8 mouse cellular contexts compared by ENCODE assay signal in the genomic region with DNA sequence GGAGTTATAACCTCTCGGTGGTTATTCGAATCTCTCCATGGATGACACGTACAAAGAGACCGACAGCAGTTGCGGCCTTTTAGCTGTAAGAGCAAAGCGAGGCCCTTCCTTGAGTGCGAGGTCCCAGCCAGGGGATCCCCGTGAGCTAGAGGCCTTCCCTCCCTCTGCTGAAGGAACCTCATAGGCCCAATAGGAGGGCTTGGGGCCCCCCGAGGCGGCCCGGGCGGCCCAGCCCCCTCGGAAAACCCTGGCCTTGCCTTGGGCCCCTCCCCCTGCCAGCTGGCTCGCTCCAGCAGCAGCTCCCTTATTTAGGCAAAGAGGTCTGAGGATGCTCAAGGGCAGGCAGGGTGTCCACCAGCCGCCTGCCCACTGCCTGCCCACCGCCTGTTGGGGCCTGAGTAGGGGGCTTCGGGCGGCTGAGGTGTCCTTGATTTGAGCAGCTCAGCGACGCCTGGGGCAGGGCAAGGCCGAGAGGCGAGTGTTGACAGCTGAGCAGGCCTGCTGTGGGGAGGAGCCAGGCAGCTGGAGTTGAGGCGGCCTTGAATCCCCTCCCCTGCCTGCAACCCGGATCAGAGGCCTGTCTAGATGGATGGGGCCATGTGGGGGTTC. TPM values are rescaled to one million over a fixed set of nuclear protein-coding genes. Genes with fewer than 3 reads are reported as not detected.
A peak's percentile ranks its signal among the peaks of the same experiment; 100 is the strongest.
DNase-seq lines count a peak whose midpoint lies in the region; ATAC-seq and TF ChIP-seq lines count a peak whose summit lies in the region.

No protein-coding gene starts in this region.

- DNase-seq in CD4-positive, CD25-positive, alpha-beta regulatory T cell, adult 2 months (ENCODE audit: low read depth, low spot score), result peak; percentile 29
- DNase-seq in G1E (ENCODE audit: low spot score), result no peak
- peak; percentile 66 for DNase-seq in embryonic facial prominence, embryonic 11.5 days (ENCODE audit: low spot score)
- peak; percentile 43 for DNase-seq in heart, postnatal 25 days (ENCODE audit: low spot score)
- no peak for DNase-seq in liver, postnatal 0 days
- no peak for DNase-seq in frontal cortex, postnatal 10 days (ENCODE audit: low spot score in 2 of 2)

- H3K27ac ChIP-seq in embryonic facial prominence, embryonic 11.5 days (replicated peaks; ENCODE audit: low read depth, low read length), result peak overlapping the region; percentile 78
- no peak overlapping the region for H3K27ac ChIP-seq in liver, postnatal 0 days (ENCODE audit: low read depth)
- peak overlapping the region; percentile 96 for H3K27ac ChIP-seq in stomach, embryonic 16.5 days (ENCODE audit: low read length)

- peaks cover 3% of the 10 kb centered on the region for H3K36me3 ChIP-seq in G1E (replicated peaks)
- no peaks in the 10 kb centered on the region for H3K36me3 ChIP-seq in embryonic facial prominence, embryonic 11.5 days (replicated peaks; ENCODE audit: control insufficient read depth, insufficient read depth, low read depth, low read length)
- no peaks in the 10 kb centered on the region for H3K36me3 ChIP-seq in liver, postnatal 0 days (replicated peaks; ENCODE audit: insufficient read depth, low read length)
- no peaks in the 10 kb centered on the region for H3K36me3 ChIP-seq in stomach, embryonic 16.5 days (ENCODE audit: control insufficient read depth, insufficient read depth, low read length)

- TF ChIP-seq CTCF in G1E (IDR thresholded peaks at IDR 0.05; ENCODE audit: low read depth, low read length), result no peak
- TF ChIP-seq CTCF in liver, postnatal 0 days (IDR thresholded peaks at IDR 0.05; ENCODE audit: low read depth), result no peak

- intact Hi-C loops in heart, postnatal 25 days (cut with DNase I), result no loop called here

- peak overlapping the region; percentile 98 for H3K4me2 ChIP-seq in embryonic facial prominence, embryonic 11.5 days (ENCODE audit: low read depth, low read length)
- H3K4me2 ChIP-seq in liver, postnatal 0 days (ENCODE audit: low read depth, low read length), result 0 out of 2 replicates have a peak overlapping the region, but pooled peaks have one; percentile 82
- peak overlapping the region; percentile 94 for H3K4me2 ChIP-seq in stomach, embryonic 16.5 days (ENCODE audit: low read depth, low read length)

- H3K9ac ChIP-seq in embryonic facial prominence, embryonic 11.5 days (replicated peaks; ENCODE audit: low read length), result peak overlapping the region; percentile 25
- no peak overlapping the region for H3K9ac ChIP-seq in liver, postnatal 0 days (replicated peaks)
- peak overlapping the region; percentile 68 for H3K9ac ChIP-seq in stomach, embryonic 16.5 days (ENCODE audit: low read length)

- H3K4me3 ChIP-seq in G1E (ENCODE audit: low read depth, low read length), result peak overlapping the region; percentile 75; the same call in 1 of the 2 replicates
- H3K4me3 ChIP-seq in embryonic facial prominence, embryonic 11.5 days (ENCODE audit: low read depth, low read length), result peak overlapping the region; percentile 62
- no peak overlapping the region for H3K4me3 ChIP-seq in liver, postnatal 0 days (ENCODE audit: low read depth, low read length)
- peak overlapping the region; percentile 70 for H3K4me3 ChIP-seq in stomach, embryonic 16.5 days (replicated peaks; ENCODE audit: low read length)

- ATAC-seq in CD4-positive, CD25-positive, alpha-beta regulatory T cell, adult 4 months, result no peak
- no peak for ATAC-seq in G1E (ENCODE audit: extremely low read depth, insufficient number of reproducible peaks, low FRiP score, poor library complexity, severe bottlenecking)
- peak; percentile 74 for ATAC-seq in embryonic facial prominence, embryonic 11.5 days (replicated peaks; ENCODE audit: insufficient number of reproducible peaks, low FRiP score, low TSS enrichment, low read depth)
- no peak for ATAC-seq in liver, postnatal 0 days
- peak; percentile 80 for ATAC-seq in stomach, embryonic 16.5 days (ENCODE audit: insufficient read depth, low FRiP score)

- no peaks in the 10 kb centered on the region for H3K9me3 ChIP-seq in G1E (replicated peaks)
- H3K9me3 ChIP-seq in embryonic facial prominence, embryonic 11.5 days (replicated peaks; ENCODE audit: control insufficient read depth, low read length), result no peaks in the 10 kb centered on the region
- H3K9me3 ChIP-seq in liver, postnatal 0 days (ENCODE audit: low read length), result no peaks in the 10 kb centered on the region
- H3K9me3 ChIP-seq in stomach, embryonic 16.5 days (replicated peaks; ENCODE audit: control insufficient read depth, low read length), result no peaks in the 10 kb centered on the region

- under 1% methylated on average over 24 of the region's 24 CpGs for WGBS in embryonic facial prominence, embryonic 11.5 days
- 5% methylated on average over 23 of the region's 24 CpGs for WGBS in liver, postnatal 0 days (ENCODE audit: insufficient replicate concordance)
- WGBS in stomach, embryonic 16.5 days, result 2% methylated on average over 24 of the region's 24 CpGs

- peaks cover 57% of the 10 kb centered on the region for H3K4me1 ChIP-seq in G1E (ENCODE audit: insufficient read depth, low read depth, low read length)
- peaks cover 9% of the 10 kb centered on the region for H3K4me1 ChIP-seq in embryonic facial prominence, embryonic 11.5 days (ENCODE audit: control insufficient read depth, insufficient read depth, low read length)
- H3K4me1 ChIP-seq in liver, postnatal 0 days (ENCODE audit: insufficient read depth), result peaks cover 17% of the 10 kb centered on the region
- peaks cover 46% of the 10 kb centered on the region for H3K4me1 ChIP-seq in stomach, embryonic 16.5 days (ENCODE audit: control insufficient read depth, insufficient read depth, low read length)

- no peak for TF ChIP-seq EP300 in liver, postnatal 0 days (IDR thresholded peaks at IDR 0.05; ENCODE audit: low read depth)

- peaks cover 58% of the 10 kb centered on the region for H3K27me3 ChIP-seq in G1E (ENCODE audit: insufficient read depth, low read length)
- H3K27me3 ChIP-seq in embryonic facial prominence, embryonic 11.5 days (ENCODE audit: control insufficient read depth, insufficient read depth, low read length), result peaks cover 43% of the 10 kb centered on the region
- H3K27me3 ChIP-seq in liver, postnatal 0 days (ENCODE audit: insufficient read depth, low read length), result peaks cover 67% of the 10 kb centered on the region
- H3K27me3 ChIP-seq in stomach, embryonic 16.5 days (ENCODE audit: control insufficient read depth, insufficient read depth, low read length), result peaks cover 9% of the 10 kb centered on the region; the same call in 1 of the 2 replicates

RNA-seq across cellular contexts. Expression of gene Kcnh2, which starts 1.0 kb away (rescaled TPM):
- polyA plus RNA-seq in CD4-positive, CD25-positive, alpha-beta regulatory T cell, adult 4 months (2017; shearing (Covaris generic)), result 1 to 10 TPM in 1 of 2 experiments, under 1 TPM in 1; 0.30 to 1.2 TPM
- total RNA-seq in G1E (2014; fragmentation: Nextera tagmentation) (3.3 and 6.8 TPM in 2 replicates), G1E (2017) (1.0 and 1.3 TPM in 2 replicates)
- 12.6 and 15.1 TPM in 2 replicates for polyA plus RNA-seq in G1E (2012)
- 3.7 and 4.2 TPM in 2 replicates for polyA plus RNA-seq in embryonic facial prominence, embryonic 11.5 days (2014; fragmentation: Nextera tagmentation; extraction: Ambion mirVana)
- total RNA-seq in heart, postnatal 25 days (2021), result 10 to 100 TPM; 62.4 to 67.2 TPM
- 0.05 and 0.08 TPM in 2 replicates for polyA plus RNA-seq in liver, postnatal 0 days (2015; fragmentation: Nextera tagmentation; extraction: Ambion mirVana)
- 5.6 and 6.5 TPM in 2 replicates for polyA plus RNA-seq in stomach, embryonic 16.5 days (2015; fragmentation: Nextera tagmentation; extraction: Ambion mirVana)

RNA-seq across cellular contexts. Expression of gene Nos3, which starts 12.3 kb away (rescaled TPM):
- under 1 TPM; 0.08 to 0.14 TPM for polyA plus RNA-seq in CD4-positive, CD25-positive, alpha-beta regulatory T cell, adult 4 months (2017; shearing (Covaris generic))
- total RNA-seq in G1E (2014; fragmentation: Nextera tagmentation) (0.23 and 0.58 TPM in 2 replicates), G1E (2017) (0.17 and 0.22 TPM in 2 replicates)
- 0.07 and 0.09 TPM in 2 replicates for polyA plus RNA-seq in G1E (2012)
- polyA plus RNA-seq in embryonic facial prominence, embryonic 11.5 days (2014; fragmentation: Nextera tagmentation; extraction: Ambion mirVana), result 3.2 and 4.2 TPM in 2 replicates
- 10 to 100 TPM; 24.1 to 28.1 TPM for total RNA-seq in heart, postnatal 25 days (2021)
- 1.7 and 1.8 TPM in 2 replicates for polyA plus RNA-seq in liver, postnatal 0 days (2015; fragmentation: Nextera tagmentation; extraction: Ambion mirVana)
- 6.5 and 7.3 TPM in 2 replicates for polyA plus RNA-seq in stomach, embryonic 16.5 days (2015; fragmentation: Nextera tagmentation; extraction: Ambion mirVana)

RNA-seq across cellular contexts. Expression of gene Atg9b, which starts 39.6 kb away (rescaled TPM):
- 1 to 10 TPM; 2.2 to 3.2 TPM for polyA plus RNA-seq in CD4-positive, CD25-positive, alpha-beta regulatory T cell, adult 4 months (2017; shearing (Covaris generic))
- total RNA-seq in G1E (2014; fragmentation: Nextera tagmentation) (not detected in 2 replicates), G1E (2017) (0.06 and 0.11 TPM in 2 replicates)
- polyA plus RNA-seq in G1E (2012), result 0.15 TPM in 2 replicates
- polyA plus RNA-seq in embryonic facial prominence, embryonic 11.5 days (2014; fragmentation: Nextera tagmentation; extraction: Ambion mirVana), result 0.18 and 0.21 TPM in 2 replicates
- total RNA-seq in heart, postnatal 25 days (2021), result 1 to 10 TPM in 1 of 2 experiments, under 1 TPM in 1; 0.42 to 1.2 TPM
- polyA plus RNA-seq in liver, postnatal 0 days (2015; fragmentation: Nextera tagmentation; extraction: Ambion mirVana), result 0.25 and 0.48 TPM in 2 replicates
- 4.2 and 5.9 TPM in 2 replicates for polyA plus RNA-seq in stomach, embryonic 16.5 days (2015; fragmentation: Nextera tagmentation; extraction: Ambion mirVana)

RNA-seq across cellular contexts. Expression of gene Abcb8, which starts 41.1 kb away (rescaled TPM):
- 10 to 100 TPM; 16.1 to 44.6 TPM for polyA plus RNA-seq in CD4-positive, CD25-positive, alpha-beta regulatory T cell, adult 4 months (2017; shearing (Covaris generic))
- total RNA-seq in G1E (2014; fragmentation: Nextera tagmentation), result 13.5 and 17.7 TPM in 2 replicates
- total RNA-seq in G1E (2017), result 15.4 and 20.4 TPM in 2 replicates
- polyA plus RNA-seq in G1E (2012), result 43.6 and 44.0 TPM in 2 replicates
- polyA plus RNA-seq in embryonic facial prominence, embryonic 11.5 days (2014; fragmentation: Nextera tagmentation; extraction: Ambion mirVana), result 27.0 and 27.4 TPM in 2 replicates
- total RNA-seq in heart, postnatal 25 days (2021), result 10 to 100 TPM; 82.8 to 83.7 TPM
- polyA plus RNA-seq in liver, postnatal 0 days (2015; fragmentation: Nextera tagmentation; extraction: Ambion mirVana), result 20.3 and 22.3 TPM in 2 replicates
- polyA plus RNA-seq in stomach, embryonic 16.5 days (2015; fragmentation: Nextera tagmentation; extraction: Ambion mirVana), result 48.4 and 61.7 TPM in 2 replicates

Comparison
In these comparisons a context has a peak if more than half of its experiments do, and no peak if none do; other contexts are left out.
1. DNase-seq: peak in CD4-positive, CD25-positive, alpha-beta regulatory T cell, adult 2 months (single experiment), embryonic facial prominence, embryonic 11.5 days (single experiment) and heart, postnatal 25 days (single experiment); none in G1E (single experiment), liver, postnatal 0 days (single experiment) and frontal cortex, postnatal 10 days (0 of 2).
2. ATAC-seq: peak in embryonic facial prominence, embryonic 11.5 days (single experiment) and stomach, embryonic 16.5 days (single experiment); none in CD4-positive, CD25-positive, alpha-beta regulatory T cell, adult 4 months (single experiment), G1E (single experiment) and liver, postnatal 0 days (single experiment).
3. Peak in every context shown above with its lines, with median percentiles within 50 percentile points of each other: H3K4me2 ChIP-seq.